Mouse (Mus musculus): ENCODE results near the gene Gpr61. TPM values are rescaled to one million over a fixed set of nuclear protein-coding genes. Genes with fewer than 3 reads are reported as not detected.

The Gpr61 gene
- polyA plus RNA-seq, 1 experiment from 2014 or later = 0.45 TPM

GRCm38 (mm10) chr3:108112246-108112645, 42.4 kb downstream of the Gpr61 start:
- Histone ChIP-seq H3K4me2 (ENCODE audit: low read depth, low read length) (no peak overlapping the region), H3K36me3 (ENCODE audit: control insufficient read depth, insufficient read depth, low read length) (peaks cover 90% of the 10 kb centered on the region), H3K4me3 (ENCODE audit: low read depth, low read length) (no peak overlapping the region), H3K9me3 (ENCODE audit: control insufficient read depth, low read length) (no peaks in the 10 kb centered on the region), H3K4me1 (ENCODE audit: control insufficient read depth, insufficient read depth, low read length) (no peaks in the 10 kb centered on the region), H3K9ac (ENCODE audit: low read depth, low read length) (no peak overlapping the region), H3K27ac (replicated peaks; ENCODE audit: low read depth, low read length) (no peak overlapping the region), H3K27me3 (replicated peaks; ENCODE audit: control insufficient read depth, insufficient read depth, low read length) (no peaks in the 10 kb centered on the region)
- DNase-seq (ENCODE audit: low spot score) (no peak), ATAC-seq (ENCODE audit: low read depth) (no peak)
- WGBS = 86% methylated on average over 7 of the region's 7 CpGs

- Histone ChIP-seq H3K27ac (replicated peaks; ENCODE audit: low read depth, low read length) (no peak overlapping the region), H3K9me3 (ENCODE audit: control insufficient read depth, low read length) (no peaks in the 10 kb centered on the region), H3K4me2 (ENCODE audit: low read depth, low read length) (no peak overlapping the region), H3K36me3 (ENCODE audit: control insufficient read depth, insufficient read depth, low read length) (peaks cover 85% of the 10 kb centered on the region), H3K4me3 (ENCODE audit: low read depth, low read length) (no peak overlapping the region), H3K9ac (ENCODE audit: low read depth, low read length) (no peak overlapping the region), H3K4me1 (ENCODE audit: control insufficient read depth, insufficient read depth, low read length) (no peaks in the 10 kb centered on the region), H3K27me3 (replicated peaks; ENCODE audit: control insufficient read depth, insufficient read depth, low read length) (no peaks in the 10 kb centered on the region)
- no peak for DNase-seq (ENCODE audit: low spot score)
- WGBS = 81% methylated on average over 5 of the region's 5 CpGs
- ATAC-seq (ENCODE audit: low read depth) = no peak
Measured at GRCm38 (mm10) chr3:108111320-108111719, 43.4 kb downstream of the Gpr61 start.

GRCm38 (mm10) chr3:108105281-108105680, 49.4 kb downstream of the Gpr61 start:
- Histone ChIP-seq H3K9ac (ENCODE audit: low read depth, low read length) (no peak overlapping the region), H3K27me3 (replicated peaks; ENCODE audit: control insufficient read depth, insufficient read depth, low read length) (no peaks in the 10 kb centered on the region), H3K4me3 (ENCODE audit: low read depth, low read length) (no peak overlapping the region), H3K4me1 (ENCODE audit: control insufficient read depth, insufficient read depth, low read length) (no peaks in the 10 kb centered on the region), H3K36me3 (ENCODE audit: control insufficient read depth, insufficient read depth, low read length) (peaks cover 42% of the 10 kb centered on the region), H3K27ac (replicated peaks; ENCODE audit: low read depth, low read length) (no peak overlapping the region), H3K9me3 (ENCODE audit: control insufficient read depth, low read length) (no peaks in the 10 kb centered on the region), H3K4me2 (ENCODE audit: low read depth, low read length) (no peak overlapping the region)
- DNase-seq (ENCODE audit: low spot score) (no peak), ATAC-seq (ENCODE audit: low read depth) (no peak)
- WGBS = 97% methylated on average over 3 of the region's 3 CpGs

GRCm38 (mm10) chr3:108102075-108102474, 52.6 kb downstream of the Gpr61 start:
- Histone ChIP-seq H3K36me3 (ENCODE audit: control insufficient read depth, insufficient read depth, low read length) (peaks cover 14% of the 10 kb centered on the region; the same call in 1 of the 2 replicates), H3K4me1 (ENCODE audit: control insufficient read depth, insufficient read depth, low read length) (no peaks in the 10 kb centered on the region), H3K4me2 (ENCODE audit: low read depth, low read length) (no peak overlapping the region), H3K4me3 (ENCODE audit: low read depth, low read length) (no peak overlapping the region), H3K27me3 (replicated peaks; ENCODE audit: control insufficient read depth, insufficient read depth, low read length) (no peaks in the 10 kb centered on the region), H3K9ac (ENCODE audit: low read depth, low read length) (no peak overlapping the region), H3K9me3 (ENCODE audit: control insufficient read depth, low read length) (no peaks in the 10 kb centered on the region), H3K27ac (replicated peaks; ENCODE audit: low read depth, low read length) (no peak overlapping the region)
- ATAC-seq (ENCODE audit: low read depth) (no peak), DNase-seq (ENCODE audit: low spot score) (no peak)
- WGBS = 89% methylated on average over 6 of the region's 6 CpGs

- no peak overlapping the region for H3K27ac ChIP-seq (replicated peaks; ENCODE audit: low read depth, low read length)
- H3K4me1 ChIP-seq (ENCODE audit: control insufficient read depth, insufficient read depth, low read length) = no peaks in the 10 kb centered on the region
- no peaks in the 10 kb centered on the region for H3K9me3 ChIP-seq (ENCODE audit: control insufficient read depth, low read length)
- ATAC-seq (ENCODE audit: low read depth) (no peak), DNase-seq (ENCODE audit: low spot score) (no peak)
- H3K9ac ChIP-seq (ENCODE audit: low read depth, low read length) = no peak overlapping the region
- no peak overlapping the region for H3K4me3 ChIP-seq (ENCODE audit: low read depth, low read length)
- H3K4me2 ChIP-seq (ENCODE audit: low read depth, low read length) = no peak overlapping the region
- 50% methylated on average over 3 of the region's 3 CpGs for WGBS
- H3K27me3 ChIP-seq (replicated peaks; ENCODE audit: control insufficient read depth, insufficient read depth, low read length) = no peaks in the 10 kb centered on the region
- peaks cover 14% of the 10 kb centered on the region; the same call in 1 of the 2 replicates for H3K36me3 ChIP-seq (ENCODE audit: control insufficient read depth, insufficient read depth, low read length)
Measured at GRCm38 (mm10) chr3:108101594-108101993, 53.1 kb downstream of the Gpr61 start.

Other genes with a start within 250 kb of the Gpr61 start
- 13.9 and 15.2 TPM in 2 replicates for gene Gstm7, start 223.1 kb downstream of the Gpr61 start, polyA plus RNA-seq (2014; fragmentation: Nextera tagmentation; extraction: Ambion mirVana)
- 7.5 and 7.7 TPM in 2 replicates for gene Gstm6, start 211.1 kb downstream of the Gpr61 start, polyA plus RNA-seq (2014; fragmentation: Nextera tagmentation; extraction: Ambion mirVana)
- gene Gstm3, start 185.6 kb downstream of the Gpr61 start, polyA plus RNA-seq (2014; fragmentation: Nextera tagmentation; extraction: Ambion mirVana) = 0.17 TPM in 1 of 2 replicates, not detected in the other
- 60.5 and 64.7 TPM in 2 replicates for gene Gstm2, start 168.4 kb downstream of the Gpr61 start, polyA plus RNA-seq (2014; fragmentation: Nextera tagmentation; extraction: Ambion mirVana)
- 223 and 225 TPM in 2 replicates for gene Gstm1, start 136.9 kb downstream of the Gpr61 start, polyA plus RNA-seq (2014; fragmentation: Nextera tagmentation; extraction: Ambion mirVana)
- 14.1 and 14.2 TPM in 2 replicates for gene Gstm4, start 110.0 kb downstream of the Gpr61 start, polyA plus RNA-seq (2014; fragmentation: Nextera tagmentation; extraction: Ambion mirVana)
- 31.6 and 33.8 TPM in 2 replicates for gene Ampd2, start 68.2 kb downstream of the Gpr61 start, polyA plus RNA-seq (2014; fragmentation: Nextera tagmentation; extraction: Ambion mirVana)
- 0.35 and 0.53 TPM in 2 replicates for gene Gnat2, start 62.1 kb downstream of the Gpr61 start, polyA plus RNA-seq (2014; fragmentation: Nextera tagmentation; extraction: Ambion mirVana)
- 157 and 172 TPM in 2 replicates for gene Gnai3, start 8.7 kb downstream of the Gpr61 start, polyA plus RNA-seq (2014; fragmentation: Nextera tagmentation; extraction: Ambion mirVana)
- 5.1 and 5.3 TPM in 2 replicates for gene Amigo1, start 31.5 kb upstream of the Gpr61 start, polyA plus RNA-seq (2014; fragmentation: Nextera tagmentation; extraction: Ambion mirVana)
- 1.9 and 2.7 TPM in 2 replicates for gene Cyb561d1, start 46.3 kb upstream of the Gpr61 start, polyA plus RNA-seq (2014; fragmentation: Nextera tagmentation; extraction: Ambion mirVana)
- gene Atxn7l2, start 56.1 kb upstream of the Gpr61 start, polyA plus RNA-seq (2014; fragmentation: Nextera tagmentation; extraction: Ambion mirVana) = 15.6 and 20.2 TPM in 2 replicates
- 6.8 and 11.4 TPM in 2 replicates for gene Sypl2, start 71.8 kb upstream of the Gpr61 start, polyA plus RNA-seq (2014; fragmentation: Nextera tagmentation; extraction: Ambion mirVana)
- gene Psma5, start 102.0 kb upstream of the Gpr61 start, polyA plus RNA-seq (2014; fragmentation: Nextera tagmentation; extraction: Ambion mirVana) = 303 and 324 TPM in 2 replicates
- gene Sort1, start 129.2 kb upstream of the Gpr61 start, polyA plus RNA-seq (2014; fragmentation: Nextera tagmentation; extraction: Ambion mirVana) = 16.5 and 18.0 TPM in 2 replicates
- gene Mybphl, start 210.0 kb upstream of the Gpr61 start, polyA plus RNA-seq (2014; fragmentation: Nextera tagmentation; extraction: Ambion mirVana) = not detected in 2 replicates
- 31.2 and 38.1 TPM in 2 replicates for gene Psrc1, start 229.0 kb upstream of the Gpr61 start, polyA plus RNA-seq (2014; fragmentation: Nextera tagmentation; extraction: Ambion mirVana)

Measured in embryonic facial prominence, embryonic 14.5 days (tissue).